Mouse (Mus musculus) midbrain, embryonic 15.5 days (tissue): ENCODE measurements around the gene Skap1. TPM values are rescaled to one million over a fixed set of nuclear protein-coding genes. Genes with fewer than 3 reads are reported as not detected.
A peak's percentile ranks its signal among the peaks of the same experiment; 100 is the strongest.

ENCODE experiments used
- ATAC-seq: fragments of 200-750 bp; cut with Nextera tagmentation; replicated peaks from 2 replicates; pipeline ENCODE4 v1.8.0; 2017; ENCODE audit warnings: moderate TSS enrichment
- H3K27ac ChIP-seq: fragments of 300-500 bp; sonication (generic); 2 replicates; pipeline ENCODE4 v1.5.1; 2015; ENCODE audit warnings: mild to moderate bottlenecking, inconsistent platforms
- H3K27me3 ChIP-seq: fragments of 300-500 bp; sonication (generic); replicated peaks from 2 replicates; pipeline ENCODE4 v1.6.1; 2015; ENCODE audit warnings: inconsistent platforms
- H3K36me3 ChIP-seq: fragments of 300-500 bp; sonication (generic); replicated peaks from 2 replicates; pipeline ENCODE4 v1.6.1; 2015; ENCODE audit warnings: inconsistent platforms
- H3K4me1 ChIP-seq: fragments of 300-500 bp; sonication (generic); 2 replicates; pipeline ENCODE4 v1.6.1; 2015; ENCODE audit warnings: inconsistent platforms
- H3K4me2 ChIP-seq: fragments of 300-500 bp; sonication (generic); 2 replicates; pipeline ENCODE4 v1.6.1; 2015; ENCODE audit warnings: inconsistent platforms, mild to moderate bottlenecking, moderate library complexity
- H3K4me3 ChIP-seq: fragments of 300-500 bp; sonication (generic); 2 replicates; pipeline ENCODE4 v1.5.1; 2015; ENCODE audit warnings: mild to moderate bottlenecking, inconsistent platforms
- H3K9ac ChIP-seq: fragments of 300-500 bp; sonication (generic); 2 replicates; pipeline ENCODE4 v1.6.1; 2015; ENCODE audit warnings: mild to moderate bottlenecking, inconsistent platforms
- H3K9me3 ChIP-seq: fragments of 300-500 bp; sonication (generic); 2 replicates; pipeline ENCODE4 v1.6.1; 2016; ENCODE audit warnings: inconsistent platforms
- WGBS: fragments of 180-500 bp; shearing (Covaris S2); methylation state at CpG from one replicate; pipeline ENCODE4 v1.1.7; 2015; ENCODE audit warnings: mixed read lengths; 5-methylcytosine and 5-hydroxymethylcytosine counted together
- polyA plus RNA-seq: library from polyadenylated mRNA; unstranded; fragments of >200 nt; fragmentation: Nextera tagmentation; extraction: Ambion mirVana; gene quantifications from 2 replicates; pipeline ENCODE4 v1.2.1, GENCODE M21; 2015

Skap1 gene
- polyA plus RNA-seq, 1 experiment from 2014 or later, result 3.0 TPM

DNA sequence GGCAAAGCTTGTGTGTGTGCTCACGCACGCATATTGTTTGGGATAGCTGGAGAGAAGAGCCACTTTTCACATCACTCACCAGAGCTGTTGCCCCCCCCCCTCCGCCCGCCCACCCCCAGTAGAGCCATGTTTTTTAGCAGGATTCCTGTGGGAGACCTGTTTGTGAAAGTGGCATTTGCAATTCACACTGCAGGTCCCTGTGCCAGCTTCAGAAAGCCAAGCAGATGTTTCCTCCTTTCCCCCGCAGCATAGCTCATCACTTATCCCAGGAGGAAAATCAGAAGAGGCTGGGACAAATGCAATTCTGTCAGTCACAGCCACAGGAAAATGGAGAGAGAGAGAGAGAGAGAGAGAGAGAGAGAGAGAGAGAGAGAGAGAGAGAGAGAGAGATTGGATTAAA lies 155.2 kb downstream of the Skap1 start:
- no peak for ATAC-seq
- no peak overlapping the region for H3K4me3 ChIP-seq
- H3K36me3 ChIP-seq, result no peaks in the 10 kb centered on the region
- no peaks in the 10 kb centered on the region for H3K9me3 ChIP-seq
- H3K4me1 ChIP-seq, result peaks cover 17% of the 10 kb centered on the region
- H3K27ac ChIP-seq, result no peak overlapping the region; the same call in 1 of the 2 replicates
- H3K27me3 ChIP-seq, result peaks cover 5% of the 10 kb centered on the region
- no peak overlapping the region for H3K9ac ChIP-seq
- no peak overlapping the region for H3K4me2 ChIP-seq
- 18% methylated on average over 5 of the region's 5 CpGs for WGBS

DNA sequence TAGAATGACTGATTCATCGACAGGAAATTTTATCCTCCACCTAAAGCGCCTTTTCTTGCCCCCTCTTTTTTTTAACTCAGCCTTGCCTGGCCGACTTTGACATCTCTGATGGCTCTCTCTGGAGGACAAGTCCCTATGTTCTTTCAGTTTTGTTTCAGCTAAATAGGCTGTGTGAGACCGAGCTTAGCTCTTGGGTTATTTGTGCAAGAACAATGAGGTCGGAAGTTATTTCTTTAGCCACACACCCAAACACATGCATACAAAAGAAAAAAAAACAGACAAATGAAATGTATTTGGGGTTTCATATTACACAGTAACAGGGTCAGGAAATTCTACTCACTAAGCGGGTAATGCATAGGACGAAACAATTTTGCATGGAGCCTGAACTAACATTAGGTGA lies 155.6 kb downstream of the Skap1 start:
- WGBS, result 32% methylated on average over 7 of the region's 7 CpGs
- Histone ChIP-seq H3K4me3 (no peak overlapping the region), H3K9ac (no peak overlapping the region), H3K27me3 (peaks cover 5% of the 10 kb centered on the region), H3K4me1 (peaks cover 17% of the 10 kb centered on the region), H3K27ac (no peak overlapping the region; the same call in 1 of the 2 replicates), H3K4me2 (no peak overlapping the region), H3K9me3 (no peaks in the 10 kb centered on the region), H3K36me3 (no peaks in the 10 kb centered on the region)
- ATAC-seq, result no peak

GRCm38 (mm10) chr11:96620660-96621059 lies 156.3 kb downstream of the Skap1 start:
- 63% methylated on average over 11 of the region's 11 CpGs for WGBS
- no peak overlapping the region for H3K4me2 ChIP-seq
- peaks cover 17% of the 10 kb centered on the region for H3K4me1 ChIP-seq
- no peaks in the 10 kb centered on the region for H3K9me3 ChIP-seq
- H3K27ac ChIP-seq, result no peak overlapping the region
- no peak overlapping the region for H3K4me3 ChIP-seq
- H3K36me3 ChIP-seq, result no peaks in the 10 kb centered on the region
- no peak for ATAC-seq
- peaks cover 5% of the 10 kb centered on the region for H3K27me3 ChIP-seq
- H3K9ac ChIP-seq, result no peak overlapping the region

GRCm38 (mm10) chr11:96621167-96621566 lies 156.8 kb downstream of the Skap1 start:
- no peak overlapping the region for H3K9ac ChIP-seq
- no peak overlapping the region for H3K27ac ChIP-seq
- peaks cover 5% of the 10 kb centered on the region for H3K27me3 ChIP-seq
- no peak for ATAC-seq
- H3K9me3 ChIP-seq, result no peaks in the 10 kb centered on the region
- 29% methylated on average over 4 of the region's 4 CpGs for WGBS
- H3K4me2 ChIP-seq, result no peak overlapping the region
- H3K36me3 ChIP-seq, result no peaks in the 10 kb centered on the region
- H3K4me3 ChIP-seq, result no peak overlapping the region
- H3K4me1 ChIP-seq, result peaks cover 17% of the 10 kb centered on the region

DNA sequence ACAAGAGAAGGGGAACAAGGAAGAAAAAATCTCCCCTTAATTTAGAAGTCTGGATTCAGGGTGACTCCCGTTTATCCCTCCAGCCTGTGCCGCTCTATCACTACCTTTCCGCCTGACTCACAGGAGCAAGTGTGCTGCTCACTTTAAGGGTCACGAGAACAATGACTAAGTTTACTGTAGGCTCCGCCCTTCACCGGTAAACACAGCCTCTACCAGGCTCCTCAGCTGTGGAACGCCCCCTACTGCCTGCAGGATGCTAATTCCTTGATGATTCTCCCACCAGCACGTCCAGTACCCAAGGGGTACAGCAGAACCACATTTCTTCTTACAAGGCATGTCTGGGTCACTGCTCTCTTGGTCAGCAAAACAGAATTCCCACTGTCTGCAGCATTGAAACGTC lies 158.4 kb downstream of the Skap1 start:
- no peak overlapping the region for H3K9ac ChIP-seq
- H3K27ac ChIP-seq, result no peak overlapping the region
- no peak for ATAC-seq
- H3K27me3 ChIP-seq, result peaks cover 5% of the 10 kb centered on the region
- no peak overlapping the region for H3K4me3 ChIP-seq
- H3K36me3 ChIP-seq, result no peaks in the 10 kb centered on the region
- no peak overlapping the region for H3K4me2 ChIP-seq
- WGBS, result 9% methylated on average over 9 of the region's 9 CpGs
- H3K9me3 ChIP-seq, result no peaks in the 10 kb centered on the region
- peaks cover 17% of the 10 kb centered on the region for H3K4me1 ChIP-seq

GRCm38 (mm10) chr11:96624436-96624835 lies 160.0 kb downstream of the Skap1 start:
- Histone ChIP-seq H3K27ac (no peak overlapping the region), H3K27me3 (peaks cover 5% of the 10 kb centered on the region), H3K4me3 (no peak overlapping the region), H3K4me1 (peaks cover 11% of the 10 kb centered on the region), H3K9me3 (no peaks in the 10 kb centered on the region), H3K36me3 (no peaks in the 10 kb centered on the region), H3K4me2 (no peak overlapping the region), H3K9ac (no peak overlapping the region)
- no peak for ATAC-seq
- 59% methylated on average over 4 of the region's 4 CpGs for WGBS

GRCm38 (mm10) chr11:96629775-96630174 lies 165.4 kb downstream of the Skap1 start:
- H3K36me3 ChIP-seq, result no peaks in the 10 kb centered on the region
- no peaks in the 10 kb centered on the region for H3K27me3 ChIP-seq
- H3K27ac ChIP-seq, result no peak overlapping the region
- no peaks in the 10 kb centered on the region for H3K9me3 ChIP-seq
- WGBS, result 59% methylated on average over 9 of the region's 9 CpGs
- H3K4me2 ChIP-seq, result peak overlapping the region; percentile 33
- H3K9ac ChIP-seq, result no peak overlapping the region
- H3K4me3 ChIP-seq, result peak overlapping the region; percentile 12; the same call in 1 of the 2 replicates
- no peaks in the 10 kb centered on the region for H3K4me1 ChIP-seq
- no peak for ATAC-seq

DNA sequence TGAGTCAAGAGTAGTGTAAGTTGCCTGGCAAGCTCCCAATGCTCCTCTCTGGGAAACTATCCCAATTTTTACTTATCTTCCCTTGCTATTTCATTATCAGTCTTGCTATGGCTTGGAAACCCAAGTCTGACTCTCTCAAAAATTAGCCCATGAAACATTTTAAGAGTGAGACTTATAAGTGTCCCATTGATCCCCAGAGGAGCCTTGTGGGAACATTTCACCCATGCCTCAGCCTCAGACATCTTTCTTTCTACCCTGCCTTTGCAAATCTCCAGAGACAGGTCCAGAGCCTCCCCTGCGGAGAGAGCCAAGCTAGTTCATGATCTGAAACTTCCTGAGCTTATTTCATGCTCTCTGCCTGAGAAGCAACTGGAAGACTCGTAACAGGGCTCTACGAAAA lies 167.1 kb downstream of the Skap1 start:
- no peaks in the 10 kb centered on the region for H3K4me1 ChIP-seq
- ATAC-seq, result no peak
- H3K9ac ChIP-seq, result no peak overlapping the region
- no peaks in the 10 kb centered on the region for H3K9me3 ChIP-seq
- H3K4me2 ChIP-seq, result no peak overlapping the region
- H3K27ac ChIP-seq, result no peak overlapping the region
- WGBS, result 76% methylated on average over 3 of the region's 3 CpGs
- no peaks in the 10 kb centered on the region for H3K36me3 ChIP-seq
- no peak overlapping the region for H3K4me3 ChIP-seq
- H3K27me3 ChIP-seq, result no peaks in the 10 kb centered on the region

DNA sequence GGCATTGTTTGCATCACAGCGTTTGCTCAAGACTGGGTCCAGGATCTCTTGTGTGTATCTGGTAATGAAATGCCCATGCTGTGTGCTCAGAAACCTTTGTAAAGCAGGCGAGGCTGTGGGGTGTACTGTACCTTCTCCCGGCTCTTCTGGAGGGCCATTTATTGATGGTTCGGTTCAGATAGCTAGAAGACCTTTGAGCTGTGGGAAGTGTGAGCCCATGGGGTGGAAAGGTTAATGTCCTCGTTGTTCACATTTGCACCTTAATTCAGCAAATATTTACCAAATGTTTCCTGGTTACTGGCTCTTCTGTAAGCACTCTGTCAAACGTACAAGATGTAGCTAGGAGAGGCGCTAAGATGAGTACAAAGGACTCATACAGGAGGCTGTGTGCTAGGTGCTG lies 173.5 kb downstream of the Skap1 start:
- ATAC-seq, result no peak
- Histone ChIP-seq H3K27ac (no peak overlapping the region), H3K4me1 (no peaks in the 10 kb centered on the region), H3K4me2 (no peak overlapping the region), H3K36me3 (no peaks in the 10 kb centered on the region), H3K4me3 (no peak overlapping the region), H3K27me3 (no peaks in the 10 kb centered on the region), H3K9me3 (no peaks in the 10 kb centered on the region), H3K9ac (no peak overlapping the region)
- WGBS, result 79% methylated on average over 7 of the region's 7 CpGs

DNA sequence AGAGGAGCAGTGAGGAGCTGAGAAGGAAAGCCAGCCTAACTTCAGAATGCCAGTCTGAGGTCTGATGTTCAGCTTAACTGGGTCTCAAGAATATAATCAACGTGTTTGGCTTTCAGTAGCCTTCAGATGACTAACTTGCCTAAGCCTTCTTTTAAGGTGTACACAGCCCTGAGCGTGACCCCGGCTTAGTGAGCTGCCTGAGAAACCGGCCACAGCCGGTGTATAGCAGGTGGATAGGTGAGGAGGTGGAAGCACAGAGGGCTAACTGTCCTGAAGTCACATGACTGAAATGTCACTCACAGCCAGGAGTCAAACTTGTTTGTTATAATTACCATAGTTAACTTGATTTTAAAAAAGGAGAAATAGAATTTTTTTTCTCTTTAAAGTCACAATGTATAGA lies 175.4 kb downstream of the Skap1 start:
- Histone ChIP-seq H3K9me3 (no peaks in the 10 kb centered on the region), H3K4me2 (no peak overlapping the region), H3K27me3 (no peaks in the 10 kb centered on the region), H3K4me3 (no peak overlapping the region), H3K36me3 (no peaks in the 10 kb centered on the region), H3K9ac (no peak overlapping the region), H3K27ac (no peak overlapping the region), H3K4me1 (no peaks in the 10 kb centered on the region)
- 69% methylated on average over 5 of the region's 5 CpGs for WGBS
- no peak for ATAC-seq

- H3K4me1 ChIP-seq, result peaks cover 10% of the 10 kb centered on the region
- H3K36me3 ChIP-seq, result no peaks in the 10 kb centered on the region
- no peak overlapping the region for H3K4me2 ChIP-seq
- WGBS, result 82% methylated on average over 17 of the region's 17 CpGs
- no peak overlapping the region for H3K27ac ChIP-seq
- no peak overlapping the region for H3K9ac ChIP-seq
- no peak overlapping the region for H3K4me3 ChIP-seq
- H3K9me3 ChIP-seq, result no peaks in the 10 kb centered on the region
- no peaks in the 10 kb centered on the region for H3K27me3 ChIP-seq
- ATAC-seq, result no peak
Observed at GRCm38 (mm10) chr11:96642173-96643140, 178.1 kb downstream of the Skap1 start.

GRCm38 (mm10) chr11:96644969-96645368 lies 180.6 kb downstream of the Skap1 start:
- ATAC-seq, result no peak
- WGBS, result 73% methylated on average over 7 of the region's 7 CpGs
- no peak overlapping the region for H3K4me2 ChIP-seq
- H3K4me1 ChIP-seq, result peaks cover 10% of the 10 kb centered on the region
- H3K27ac ChIP-seq, result no peak overlapping the region
- no peaks in the 10 kb centered on the region for H3K36me3 ChIP-seq
- no peaks in the 10 kb centered on the region for H3K27me3 ChIP-seq
- H3K9me3 ChIP-seq, result no peaks in the 10 kb centered on the region
- H3K9ac ChIP-seq, result no peak overlapping the region
- H3K4me3 ChIP-seq, result no peak overlapping the region

GRCm38 (mm10) chr11:96645538-96646037 lies 181.2 kb downstream of the Skap1 start:
- Histone ChIP-seq H3K9me3 (no peaks in the 10 kb centered on the region), H3K27ac (0 out of 2 replicates have a peak overlapping the region, but pooled peaks have one; percentile 17), H3K36me3 (no peaks in the 10 kb centered on the region), H3K27me3 (no peaks in the 10 kb centered on the region), H3K4me1 (peaks cover 10% of the 10 kb centered on the region), H3K4me2 (no peak overlapping the region), H3K9ac (no peak overlapping the region), H3K4me3 (no peak overlapping the region)
- no peak for ATAC-seq
- 32% methylated on average over 10 of the region's 10 CpGs for WGBS
